Mouse (Mus musculus): ENCODE measurements around the gene Rdh9. TPM values are rescaled to one million over a fixed set of nuclear protein-coding genes. Genes with fewer than 3 reads are reported as not detected.

The Rdh9 gene
- polyA plus RNA-seq (2021): not detected

DNA sequence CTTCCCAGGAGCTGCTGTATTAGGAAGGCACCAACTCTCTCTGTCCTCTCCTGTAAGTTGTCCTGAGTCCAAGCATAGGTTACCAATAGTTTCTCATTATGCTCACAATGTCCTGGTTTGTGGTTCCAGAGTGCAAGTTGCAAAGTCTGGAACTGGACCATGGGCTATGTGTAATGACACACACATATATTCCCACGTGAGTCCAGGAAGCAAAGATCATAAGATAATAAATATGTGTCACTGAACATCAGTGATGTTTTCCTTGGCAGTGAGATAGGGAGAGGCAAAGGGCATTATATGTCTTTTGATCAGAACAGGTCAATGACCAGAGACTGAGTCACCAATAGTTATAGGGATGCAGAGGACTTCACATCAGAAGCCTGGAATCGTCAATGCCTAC lies at the start of gene Rdh9:
Rdh9 (plus strand) TSS at position 376 of the 400 bp plus-strand sequence.
- DNase-seq (ENCODE audit: low read depth, low spot score): no peak
- TF ChIP-seq CTCF (IDR thresholded peaks at IDR 0.05): no peak
- CTCF ChIA-PET: no interaction called here
- in situ Hi-C loops (cut with MboI; ENCODE audit: low pct_unique_long_range_greater_than_20kb): no loop called here
- H3K27me3 ChIP-seq: peaks cover 6% of the 10 kb centered on the region
- POLR2A ChIA-PET: no interaction called here
- ATAC-seq: no peak

DNA sequence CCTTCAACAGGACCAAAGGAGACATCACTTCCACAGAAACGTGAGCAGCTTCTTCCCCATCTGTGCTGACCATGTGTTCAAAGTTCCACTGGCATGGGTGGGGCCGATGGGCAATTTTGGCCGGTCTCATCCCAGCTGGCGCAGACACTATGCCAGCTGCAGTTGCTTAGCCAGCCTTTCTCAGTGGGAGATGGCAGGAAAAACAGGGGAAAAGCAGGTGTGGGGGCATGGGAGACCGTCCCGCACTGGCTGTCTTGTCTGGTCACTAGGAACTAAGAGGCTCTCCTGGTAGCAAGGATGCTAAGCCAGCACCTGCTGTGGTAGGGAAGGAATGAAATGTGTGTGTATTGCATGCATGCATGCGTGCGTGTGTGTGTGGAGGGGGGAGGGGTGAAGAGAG lies 47.7 kb upstream of the Rdh9 start:
- peaks cover 30% of the 10 kb centered on the region for H3K27me3 ChIP-seq
- CTCF ChIA-PET: no interaction called here

DNA sequence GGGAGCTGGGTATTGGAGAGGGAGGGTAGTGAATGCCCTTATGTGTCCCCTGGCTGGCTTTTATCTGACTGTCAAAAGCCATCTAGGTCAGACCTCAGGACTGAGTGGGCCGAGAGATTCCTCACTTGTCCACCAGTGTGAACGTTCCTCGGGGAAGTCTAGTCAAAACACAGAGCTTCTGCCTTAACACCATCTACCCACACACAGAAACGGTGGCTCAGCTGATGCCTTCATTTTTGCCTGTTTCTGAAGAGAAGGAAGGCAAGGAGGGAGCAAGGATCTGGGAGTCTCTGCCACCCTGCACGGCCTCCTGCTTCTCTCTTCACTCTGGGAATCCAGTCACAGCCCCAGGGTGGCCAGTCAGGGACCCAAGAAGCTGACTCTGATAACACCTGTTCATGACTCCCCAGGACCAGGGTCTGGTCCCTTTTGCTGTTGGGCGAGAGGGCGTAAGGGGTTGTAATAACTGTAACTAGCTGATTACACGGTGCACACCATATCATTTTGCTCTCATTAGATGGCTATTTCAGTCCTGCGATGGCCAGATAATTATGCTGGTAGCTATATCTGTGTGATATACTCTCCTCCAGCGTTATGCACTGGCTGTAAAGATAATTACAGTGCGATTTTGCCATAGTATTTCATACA lies 45.8 kb upstream of the Rdh9 start:
- H3K27me3 ChIP-seq: peaks cover 28% of the 10 kb centered on the region
- ChIA-PET CTCF (interaction anchor here (0.7 kb wide), 1 partner anchor 207 kb away, joined by 3 read pairs; no protein-coding TSS in a partner anchor), POLR2A (no interaction called here)
- TF ChIP-seq CTCF (IDR thresholded peaks at IDR 0.05): no peak
- in situ Hi-C loops (cut with MboI; ENCODE audit: low pct_unique_long_range_greater_than_20kb): loop anchor here (10.0 kb wide), 1 partner anchor 274 kb away; the partner anchor contains the start of gene Hsd17b6
- no peak for DNase-seq (ENCODE audit: low read depth, low spot score)
- no peak for ATAC-seq

More for the DNA sequence above, 47.7 kb upstream of the Rdh9 start:
- POLR2A ChIA-PET: no interaction called here
- TF ChIP-seq CTCF (IDR thresholded peaks at IDR 0.05): no peak
- DNase-seq (ENCODE audit: low read depth, low spot score): no peak
- ATAC-seq: no peak
- in situ Hi-C loops (cut with MboI; ENCODE audit: low pct_unique_long_range_greater_than_20kb): no loop called here

DNA sequence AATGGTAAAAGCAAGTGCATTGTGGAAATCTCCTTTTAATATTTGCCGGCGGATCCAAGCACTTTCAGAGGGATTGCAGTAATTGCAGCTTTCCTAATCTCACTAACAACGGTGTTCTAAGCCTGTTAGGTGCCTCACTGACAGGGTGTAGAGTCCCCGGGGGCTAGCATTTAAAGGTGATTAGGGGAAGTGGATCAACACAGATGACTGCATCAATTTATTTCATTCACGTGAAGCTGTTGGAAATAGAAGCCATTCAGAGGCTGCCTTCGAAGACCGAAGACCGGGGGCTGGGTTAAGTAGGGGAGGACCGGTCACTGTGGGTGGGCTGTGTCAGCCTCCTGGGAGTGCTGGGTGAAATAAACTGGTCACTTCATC lies 45.3 kb upstream of the Rdh9 start:
- no peak for TF ChIP-seq CTCF (IDR thresholded peaks at IDR 0.05)
- ATAC-seq (no peak), DNase-seq (ENCODE audit: low read depth, low spot score) (no peak)
- POLR2A ChIA-PET: no interaction called here
- peaks cover 23% of the 10 kb centered on the region for H3K27me3 ChIP-seq
- CTCF ChIA-PET: no interaction called here
- in situ Hi-C loops (cut with MboI; ENCODE audit: low pct_unique_long_range_greater_than_20kb): loop anchor here (10.0 kb wide), 1 partner anchor 274 kb away; the partner anchor contains the start of gene Hsd17b6

DNA sequence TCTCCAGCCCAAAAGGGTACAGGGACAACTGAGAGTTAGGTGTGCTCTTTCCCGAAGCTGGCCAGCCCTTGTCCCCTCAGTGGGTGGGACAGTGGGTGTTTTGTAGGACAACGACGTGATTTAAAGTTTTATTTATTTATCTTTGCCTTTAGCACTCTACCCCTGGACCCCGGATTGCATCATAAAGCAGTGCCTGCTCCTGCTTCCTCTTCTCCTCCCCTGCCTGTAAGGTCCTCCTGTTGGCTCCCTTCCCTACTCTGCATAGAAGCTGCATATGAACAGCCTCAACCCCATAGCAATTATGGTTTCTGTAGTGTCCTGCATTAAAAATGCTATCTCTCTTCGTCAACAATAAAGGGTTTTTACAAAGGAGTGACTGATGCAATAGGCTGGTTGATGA lies 44.8 kb upstream of the Rdh9 start:
- no peak for DNase-seq (ENCODE audit: low read depth, low spot score)
- in situ Hi-C loops (cut with MboI; ENCODE audit: low pct_unique_long_range_greater_than_20kb): loop anchor here (10.0 kb wide), 1 partner anchor 273 kb away; the partner anchor contains the start of gene Hsd17b6
- ChIA-PET POLR2A (no interaction called here), CTCF (no interaction called here)
- no peak for TF ChIP-seq CTCF (IDR thresholded peaks at IDR 0.05)
- H3K27me3 ChIP-seq: peaks cover 21% of the 10 kb centered on the region
- no peak for ATAC-seq

DNA sequence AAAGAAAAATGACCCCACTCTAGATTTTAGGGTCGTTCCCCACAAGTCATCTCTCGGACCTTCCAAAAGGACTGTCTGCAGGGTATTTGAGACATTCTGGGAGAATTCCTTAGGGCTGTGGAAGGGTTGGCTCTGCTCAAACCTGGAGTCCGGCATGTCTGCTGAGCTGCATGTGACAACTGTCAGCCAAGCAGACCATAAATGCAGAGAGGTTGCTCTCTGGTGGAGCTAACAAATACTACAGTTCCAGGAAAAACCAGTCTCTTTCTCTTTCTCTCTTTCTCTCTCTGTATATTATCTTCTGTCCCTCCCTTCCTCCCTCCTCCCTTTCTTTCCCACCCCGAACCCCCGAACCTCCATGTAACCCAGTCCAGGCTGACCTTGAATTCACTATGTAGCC lies 41.8 kb upstream of the Rdh9 start:
- in situ Hi-C loops (cut with MboI; ENCODE audit: low pct_unique_long_range_greater_than_20kb): loop anchor here (10.0 kb wide), 1 partner anchor 270 kb away; the partner anchor contains the start of gene Hsd17b6
- peaks cover 5% of the 10 kb centered on the region for H3K27me3 ChIP-seq
- DNase-seq (ENCODE audit: low read depth, low spot score) (no peak), ATAC-seq (no peak)
- CTCF ChIA-PET: interaction anchor here (0.9 to 1.5 kb wide), 2 partner anchors 11 to 14 kb away, joined by 3 to 5 read pairs; no protein-coding TSS in a partner anchor
- POLR2A ChIA-PET: interaction anchor here (0.6 kb wide), 1 partner anchor 29 kb away, joined by 5 read pairs; the partner anchor contains the start of gene Myo1a
- no peak for TF ChIP-seq CTCF (IDR thresholded peaks at IDR 0.05)

DNA sequence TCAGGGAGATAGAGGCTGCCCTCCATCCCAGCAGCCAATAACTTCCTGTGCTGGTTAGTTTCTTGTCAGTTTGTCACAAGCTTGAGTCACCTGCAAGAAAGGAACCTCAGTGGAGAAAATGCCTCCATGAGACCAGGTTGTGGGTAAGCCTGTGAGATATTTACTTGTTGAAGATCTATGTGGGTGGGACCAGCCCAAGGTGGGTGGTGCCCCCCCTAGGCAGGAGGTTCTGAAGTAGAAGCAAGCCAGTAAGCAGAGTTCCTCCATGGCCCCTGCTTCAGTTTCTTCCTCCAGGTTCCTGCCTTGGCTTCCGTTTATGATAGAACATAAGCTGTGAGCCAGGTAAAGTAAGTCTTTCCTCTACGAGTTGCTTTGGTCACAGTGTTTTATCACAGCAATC lies 39.9 kb upstream of the Rdh9 start:
- DNase-seq (ENCODE audit: low read depth, low spot score): no peak
- in situ Hi-C loops (cut with MboI; ENCODE audit: low pct_unique_long_range_greater_than_20kb): loop anchor here (5.0 to 10.0 kb wide), 3 partner anchors 49 to 269 kb away; partner anchors contain the start of genes Hsd17b6 and Stat6
- ChIA-PET CTCF (interaction anchor here (0.7 to 1.4 kb wide), 3 partner anchors 165 to 220 kb away, joined by 3 to 4 read pairs (median 3); no protein-coding TSS in a partner anchor), POLR2A (no interaction called here)
- H3K27me3 ChIP-seq: no peaks in the 10 kb centered on the region
- ATAC-seq: no peak
- TF ChIP-seq CTCF (IDR thresholded peaks at IDR 0.05): no peak

DNA sequence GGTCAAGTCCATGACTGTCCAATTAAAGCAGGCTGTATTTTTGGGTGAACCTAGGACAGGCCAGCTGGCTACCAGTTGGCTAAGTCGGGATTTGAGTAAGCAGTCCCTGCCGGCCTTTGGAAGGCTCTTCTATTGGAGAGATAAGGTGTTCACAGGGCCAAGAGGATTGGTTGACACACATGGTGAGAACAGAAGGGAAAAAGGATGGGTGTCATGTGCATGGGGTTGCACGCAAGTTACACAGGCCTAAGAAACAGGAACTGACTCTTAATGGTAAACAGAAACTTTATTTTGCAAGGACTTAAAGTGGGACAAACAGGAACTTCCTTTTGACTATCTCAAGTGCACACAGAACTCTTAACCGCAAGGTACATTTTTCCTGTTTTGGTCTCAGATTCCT lies 39.3 kb upstream of the Rdh9 start:
- ChIA-PET CTCF (interaction anchor here (1.0 to 2.6 kb wide), 2 partner anchors 199 kb away, joined by 3 to 19 read pairs; no protein-coding TSS in a partner anchor), POLR2A (interaction anchor here (0.5 kb wide), 1 partner anchor 270 kb away, joined by 6 read pairs; no protein-coding TSS in a partner anchor)

DNA sequence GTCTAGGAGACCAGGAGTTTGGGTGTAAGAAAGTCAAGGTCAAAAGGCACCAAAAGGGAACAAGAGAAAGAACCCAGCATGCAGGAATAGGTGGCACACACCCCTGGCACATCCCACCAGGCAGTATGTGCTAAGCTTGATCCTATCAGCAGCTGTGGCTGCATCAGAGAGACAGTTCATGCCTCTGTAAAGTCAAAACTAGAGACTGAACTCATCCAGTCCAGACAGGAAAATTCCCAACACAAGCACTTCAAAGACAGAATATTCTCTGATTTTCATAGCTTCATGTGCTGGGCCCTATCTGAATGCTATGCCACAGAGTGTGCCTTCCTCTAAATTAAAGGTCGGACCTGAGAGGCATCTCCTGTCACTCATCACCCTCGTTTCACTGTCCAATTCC lies 38.6 kb upstream of the Rdh9 start:
- DNase-seq (ENCODE audit: low read depth, low spot score): no peak
- no peak for TF ChIP-seq CTCF (IDR thresholded peaks at IDR 0.05)
- POLR2A ChIA-PET: interaction anchor here (0.5 kb wide), 1 partner anchor 12 kb away, joined by 5 read pairs; no protein-coding TSS in a partner anchor
- ATAC-seq: no peak
- no peaks in the 10 kb centered on the region for H3K27me3 ChIP-seq
- CTCF ChIA-PET: interaction anchor here (1.1 to 2.6 kb wide), 2 partner anchors 31 to 198 kb away, joined by 3 to 19 read pairs; no protein-coding TSS in a partner anchor
- in situ Hi-C loops (cut with MboI; ENCODE audit: low pct_unique_long_range_greater_than_20kb): loop anchor here (5.0 to 10.0 kb wide), 3 partner anchors 50 to 267 kb away; partner anchors contain the start of genes Hsd17b6 and Stat6

More for the DNA sequence above, 39.3 kb upstream of the Rdh9 start:
- ATAC-seq (no peak), DNase-seq (ENCODE audit: low read depth, low spot score) (no peak)
- no peak for TF ChIP-seq CTCF (IDR thresholded peaks at IDR 0.05)
- in situ Hi-C loops (cut with MboI; ENCODE audit: low pct_unique_long_range_greater_than_20kb): loop anchor here (5.0 to 10.0 kb wide), 3 partner anchors 50 to 268 kb away; partner anchors contain the start of genes Hsd17b6 and Stat6
- no peaks in the 10 kb centered on the region for H3K27me3 ChIP-seq

DNA sequence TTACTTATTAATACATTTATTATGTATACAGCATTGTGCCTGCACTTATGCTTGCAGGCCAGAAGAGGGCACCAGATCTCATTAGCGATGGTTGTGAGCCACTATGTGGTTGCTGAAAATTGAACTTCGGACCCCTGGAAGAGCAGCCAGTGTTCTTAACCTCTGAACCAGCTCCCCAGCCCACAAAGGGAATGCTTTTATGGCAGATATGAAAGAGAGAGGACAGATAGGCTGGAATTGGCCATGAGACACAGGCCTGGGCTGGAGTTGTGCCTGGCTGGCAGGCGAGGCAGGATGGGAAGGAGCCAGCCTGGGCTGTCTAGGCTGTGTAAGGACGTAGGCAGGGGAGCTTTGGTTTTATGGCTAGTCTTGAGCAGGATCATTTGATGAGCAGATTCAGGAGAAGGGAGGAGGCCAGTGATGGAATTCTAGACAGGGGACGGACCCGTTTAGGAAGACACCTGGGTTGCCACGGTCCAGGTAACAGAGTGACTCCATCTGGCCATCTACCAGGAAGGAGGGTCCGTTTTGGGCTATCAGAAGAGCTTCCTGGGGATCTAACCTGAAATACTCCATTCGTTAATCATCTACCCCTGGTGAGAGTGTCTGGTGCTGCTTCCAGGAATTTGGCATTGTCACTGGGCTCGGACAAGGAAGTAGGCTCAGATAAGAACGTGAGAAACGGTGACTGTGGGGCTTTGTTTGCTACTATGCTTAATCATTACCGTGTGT lies 37.9 kb upstream of the Rdh9 start:
- no peak for ATAC-seq
- H3K27me3 ChIP-seq: no peaks in the 10 kb centered on the region
- no peak for TF ChIP-seq CTCF (IDR thresholded peaks at IDR 0.05)
- DNase-seq (ENCODE audit: low read depth, low spot score): no peak
- ChIA-PET POLR2A (interaction anchor here (0.6 to 1.0 kb wide), 2 partner anchors 96 to 116 kb away, joined by 3 read pairs; no protein-coding TSS in a partner anchor), CTCF (interaction anchor here (0.7 to 2.6 kb wide), 6 partner anchors 11 to 198 kb away, joined by 3 to 19 read pairs (median 3); no protein-coding TSS in a partner anchor)
- in situ Hi-C loops (cut with MboI; ENCODE audit: low pct_unique_long_range_greater_than_20kb): loop anchor here (5.0 to 10.0 kb wide), 3 partner anchors 51 to 266 kb away; partner anchors contain the start of genes Hsd17b6 and Stat6

Measured in Patski (cell line).